Mouse (Mus musculus): ENCODE measurements at regions not wholly inside any gene's neighbourhood (a gene's known extent, or its start where the extent isn't known, plus 50 kb on each side); places are given as distances from the start of the nearest gene placed in this dataset.

- Histone ChIP-seq H3K9me3 (ENCODE audit: control insufficient read depth, low read length) (no peaks in the 10 kb centered on the region), H3K27ac (ENCODE audit: low read length) (no peak overlapping the region), H3K4me3 (ENCODE audit: low read length) (no peak overlapping the region), H3K36me3 (ENCODE audit: control insufficient read depth, insufficient read depth, low read length) (no peaks in the 10 kb centered on the region), H3K27me3 (ENCODE audit: control insufficient read depth, insufficient read depth, low read depth, low read length) (no peaks in the 10 kb centered on the region), H3K9ac (ENCODE audit: low read length) (no peak overlapping the region), H3K4me2 (ENCODE audit: low read depth, low read length) (no peak overlapping the region), H3K4me1 (replicated peaks; ENCODE audit: control insufficient read depth, insufficient read depth, low read length) (no peaks in the 10 kb centered on the region)
- peak; percentile 38; the same call in 1 of the 2 replicates for ATAC-seq (ENCODE audit: low read depth)
- 56% methylated on average over 2 of the region's 2 CpGs for WGBS
These were observed 57.6 kb upstream of the Kcna4 start for GRCm38 (mm10) chr2:107232885-107233284.
